Mouse (Mus musculus) megakaryocyte-erythroid progenitor cell, adult 5-6 weeks (primary cell): Measurements from ENCODE around the gene Pirb. TPM values are rescaled to one million over a fixed set of nuclear protein-coding genes. Genes with fewer than 3 reads are reported as not detected.
A peak's percentile ranks its signal among the peaks of the same experiment; 100 is the strongest.

Experiments
- ATAC-seq: replicated peaks from 2 replicates; pipeline ENCODE4 v1.8.0; 2016; ENCODE audit warnings: mild to moderate bottlenecking, inconsistent platforms; ENCODE audit not compliant: severe bottlenecking, poor library complexity, low FRiP score, low TSS enrichment
- total RNA-seq, 2 experiments: library from RNA; stranded (forward) in 1 of 2; stranded (reverse) in 1 of 2; fragments of 200-1000, 215-1000 nt in 1 of 2; fragments of >200 nt in 1 of 2; fragmentation: Nextera tagmentation in 1 of 2; gene quantifications; 2 replicates each; pipeline ENCODE4 v1.2.3; 2014 to 2017

Pirb gene
- total RNA-seq, 2 experiments from 2014 or later: 1.5 TPM; not detected in 1

- ATAC-seq: no peak; the same call in 1 of the 2 replicates
Observed at GRCm38 (mm10) chr7:3693809-3694075, 26.4 kb downstream of the Pirb start.

- ATAC-seq: peak; percentile 78
Observed at GRCm38 (mm10) chr7:3692987-3693808, 27.0 kb downstream of the Pirb start, which contains the start of gene Mboat7. Gene Mboat7, minus strand, starts transcription at chr7:3693523.

GRCm38 (mm10) chr7:3692382-3692986 lies 27.7 kb downstream of the Pirb start, which contains the start of gene Tsen34:
Gene Tsen34, plus strand, starts transcription at chr7:3692863.
- ATAC-seq: peak; percentile 0; the same call in 1 of the 2 replicates

GRCm38 (mm10) chr7:3691919-3692318 lies 28.3 kb downstream of the Pirb start:
- no peak for ATAC-seq

GRCm38 (mm10) chr7:3685400-3686187 lies 34.6 kb downstream of the Pirb start:
- ATAC-seq: no peak

- no peak for ATAC-seq
Observed at GRCm38 (mm10) chr7:3684698-3685097, 35.5 kb downstream of the Pirb start.

GRCm38 (mm10) chr7:3683908-3684550 lies 36.2 kb downstream of the Pirb start:
- ATAC-seq: no peak

- no peak for ATAC-seq
Observed at GRCm38 (mm10) chr7:3677342-3677741, 42.8 kb downstream of the Pirb start, which contains the start of gene Tmc4. Gene Tmc4, minus strand, starts transcription at chr7:3677553.

- no peak for ATAC-seq
Observed at GRCm38 (mm10) chr7:3676371-3676770, 43.8 kb downstream of the Pirb start.

- no peak for ATAC-seq
Observed at GRCm38 (mm10) chr7:3675228-3675548, 45.0 kb downstream of the Pirb start.

- peak; percentile 96 for ATAC-seq
Observed at GRCm38 (mm10) chr7:3674507-3675227, 45.5 kb downstream of the Pirb start.

- peak; percentile 31 for ATAC-seq
Observed at GRCm38 (mm10) chr7:3666921-3667391, 53.2 kb downstream of the Pirb start.

GRCm38 (mm10) chr7:3665215-3666114 lies 54.7 kb downstream of the Pirb start, which contains the start of gene Leng1:
Gene Leng1, minus strand, starts transcription at chr7:3665840.
- ATAC-seq: peak; percentile 93

- 0 out of 2 replicates have a peak, but pooled peaks have one; percentile 17 for ATAC-seq
Observed at GRCm38 (mm10) chr7:3664524-3665214, 55.5 kb downstream of the Pirb start.
